Mouse (Mus musculus): ENCODE data around the gene Ttc7.
"Not testable (repeated sequence)": the region's sequence is repeated elsewhere in the genome, so short reads cannot be mapped to it uniquely, and the experiment has no call there.

Ttc7 gene

DNA sequence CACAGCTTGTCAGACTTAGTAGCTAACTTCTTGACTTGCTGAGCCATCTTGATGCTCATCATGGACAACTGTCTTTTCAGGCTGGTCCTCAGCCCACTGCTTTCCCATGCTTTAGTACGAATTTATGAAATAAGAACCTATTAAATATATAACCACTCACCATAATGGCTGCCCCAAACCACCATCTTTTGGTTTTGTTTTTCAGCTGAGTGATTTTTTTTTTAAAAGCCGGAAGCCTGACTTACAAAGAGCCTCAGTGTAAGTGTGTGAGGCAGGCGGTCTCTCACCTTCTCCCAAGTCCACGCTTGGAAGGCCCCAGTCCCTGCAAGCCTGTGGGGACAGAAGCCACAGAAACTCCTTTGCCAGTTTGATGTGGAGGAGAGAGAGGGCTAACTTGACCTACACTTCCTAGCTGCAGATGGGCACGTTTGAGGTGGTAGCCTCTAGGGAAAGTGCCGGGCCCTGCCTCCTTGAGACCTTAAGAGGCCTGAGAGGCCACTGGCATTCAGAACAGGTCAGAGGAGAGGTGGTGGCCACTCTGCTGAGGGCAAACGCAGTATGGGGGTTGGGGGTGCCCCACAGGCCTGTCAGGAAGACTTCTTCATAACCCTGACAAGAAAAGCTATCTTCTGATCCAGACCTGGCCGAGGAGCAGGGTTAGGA is 3.9 kb downstream of the Ttc7 start:
- no peak for DNase-seq (ENCODE audit: low read depth)

DNA sequence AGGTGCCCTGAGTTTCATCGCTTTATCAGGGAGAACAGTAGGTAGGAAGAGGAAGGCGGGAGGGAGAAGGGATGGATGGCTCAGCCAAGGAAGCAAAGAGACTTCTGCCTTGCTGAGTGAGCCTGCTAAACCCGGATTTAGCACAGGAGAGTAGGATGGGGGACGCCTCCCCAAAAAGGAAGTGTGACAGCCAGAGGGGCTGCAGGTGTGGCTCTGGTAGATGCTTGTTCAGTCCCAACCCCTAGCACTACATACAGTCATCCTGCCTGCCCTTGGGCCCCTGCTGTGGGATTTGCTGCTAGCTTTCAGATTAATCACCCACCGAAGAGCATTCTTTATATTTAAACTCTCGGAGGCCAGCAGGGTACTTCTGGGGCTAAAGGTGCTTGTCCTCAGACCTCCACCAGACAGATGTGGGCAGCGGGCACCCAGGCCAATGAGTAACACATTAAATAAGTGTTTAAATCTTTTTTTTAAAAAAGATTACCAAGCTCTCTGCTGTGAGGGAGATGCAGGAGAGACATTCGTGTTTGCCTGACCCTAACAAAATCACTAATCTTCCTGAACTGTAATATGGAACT is 4.6 kb downstream of the Ttc7 start:
- no peak for DNase-seq (ENCODE audit: low read depth)

GRCm38 (mm10) chr17:87288131-87288530 is 5.4 kb downstream of the Ttc7 start:
- DNase-seq (ENCODE audit: low read depth) = no peak

DNA sequence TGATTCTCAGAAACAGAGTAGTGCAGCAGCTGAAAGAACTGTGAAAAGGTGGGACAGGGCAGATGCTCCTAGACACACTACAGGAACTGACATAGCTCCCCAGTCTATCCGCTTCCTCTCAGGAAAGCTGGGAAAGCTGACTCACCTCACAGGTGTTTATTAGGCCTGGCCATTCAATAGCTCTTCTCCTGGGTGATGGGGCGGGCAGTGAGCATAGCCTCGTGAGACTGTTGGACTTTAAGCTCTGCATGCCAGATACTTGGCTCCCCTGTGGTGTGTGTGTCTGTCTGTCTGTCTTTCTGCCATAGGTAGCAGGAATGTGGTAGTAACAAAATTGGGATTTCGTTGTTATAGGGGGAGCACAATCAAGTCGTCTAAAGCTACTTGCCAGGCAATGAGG is 6.7 kb downstream of the Ttc7 start:
- DNase-seq (ENCODE audit: low read depth) = no peak

DNA sequence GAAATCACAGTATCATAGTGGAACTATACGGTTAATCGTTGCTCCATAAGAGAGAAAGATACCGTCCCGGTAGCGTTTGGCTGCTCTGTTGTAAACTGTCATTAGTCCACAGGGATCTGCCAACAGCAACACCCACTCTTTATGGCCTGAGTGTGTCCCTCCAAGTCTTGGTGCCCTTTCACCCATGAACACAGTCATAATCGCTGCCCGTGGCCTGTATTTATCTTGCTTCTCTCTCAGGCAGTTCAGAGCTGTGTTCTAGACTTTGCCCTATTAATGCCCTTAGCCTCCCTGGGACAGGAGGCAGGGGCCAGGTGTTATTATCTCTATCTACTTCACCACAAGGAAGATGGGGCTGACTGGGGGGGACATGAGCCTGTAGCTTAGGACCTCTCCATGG is 8.4 kb downstream of the Ttc7 start:
- no peak for DNase-seq (ENCODE audit: low read depth)

DNA sequence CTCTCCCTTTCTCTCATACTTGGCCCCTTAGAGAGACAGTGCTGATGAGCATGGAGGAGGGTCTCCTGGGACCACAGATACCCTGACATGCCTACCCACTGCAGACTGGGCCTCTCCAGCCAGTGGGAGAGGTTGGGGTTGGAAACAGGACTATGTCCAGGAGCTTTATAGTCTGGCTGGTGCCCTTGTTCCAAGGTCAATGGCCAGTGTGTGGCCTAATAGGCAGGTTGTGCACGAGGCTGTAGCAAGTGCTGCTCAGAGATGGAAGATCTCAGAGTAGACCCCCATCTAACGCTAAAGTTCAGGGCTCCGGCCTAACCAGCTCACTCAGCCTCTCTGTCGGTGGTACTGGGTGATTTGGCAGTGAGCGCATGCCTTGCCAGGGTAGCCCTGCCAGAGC is 9.1 kb downstream of the Ttc7 start:
- DNase-seq (ENCODE audit: low read depth) = no peak

- DNase-seq (ENCODE audit: low read depth) = no peak
These were observed 10.4 kb downstream of the Ttc7 start for GRCm38 (mm10) chr17:87293125-87293524.

GRCm38 (mm10) chr17:87295738-87296137 is 13.1 kb downstream of the Ttc7 start:
- DNase-seq (ENCODE audit: low read depth) = no peak

- DNase-seq (ENCODE audit: low read depth) = not testable (repeated sequence)
These were observed 14.0 kb downstream of the Ttc7 start for GRCm38 (mm10) chr17:87296701-87297100.

DNA sequence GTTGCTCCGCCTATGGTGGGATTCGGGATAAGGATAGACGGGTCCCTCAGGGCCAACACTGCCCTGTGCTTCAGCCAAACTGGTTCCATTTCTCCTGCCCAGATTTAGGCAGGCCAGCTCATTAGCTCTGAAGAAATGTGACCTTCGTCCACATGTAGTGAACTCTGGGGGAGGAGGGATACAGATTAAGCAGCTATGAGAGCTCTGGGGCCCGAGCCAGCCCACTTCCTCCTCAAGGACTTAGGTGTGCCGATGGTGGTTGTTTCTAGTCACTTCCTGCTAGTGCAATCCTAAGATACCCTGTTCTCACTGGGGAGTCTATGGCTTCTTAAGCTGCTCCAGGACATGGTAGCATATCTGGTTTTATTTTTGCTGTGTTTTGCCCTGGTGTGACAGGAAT is 16.3 kb downstream of the Ttc7 start:
- no peak for DNase-seq (ENCODE audit: low read depth)

DNA sequence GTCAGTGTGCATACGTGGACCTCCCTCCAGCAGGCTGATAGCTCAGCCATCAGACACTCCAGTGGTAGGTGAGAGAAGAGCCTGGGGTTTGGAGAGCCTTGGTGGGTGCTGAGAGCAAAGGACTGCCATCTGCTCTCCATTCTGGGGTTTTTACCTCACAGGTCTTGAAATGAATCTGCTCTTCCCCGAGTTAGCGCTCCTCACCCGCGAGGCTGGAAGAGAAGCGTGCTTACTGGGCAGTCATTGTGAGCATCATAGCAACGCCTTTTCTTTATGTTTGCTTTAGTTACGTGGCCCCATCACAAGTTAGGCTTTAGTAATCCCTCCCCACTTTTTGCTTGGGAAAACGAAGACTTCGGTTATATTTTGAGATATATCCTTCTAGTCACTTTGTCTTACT is 17.7 kb downstream of the Ttc7 start:
- no peak for DNase-seq (ENCODE audit: low read depth)

- not testable (repeated sequence) for DNase-seq (ENCODE audit: low read depth)
These were observed 18.9 kb downstream of the Ttc7 start for GRCm38 (mm10) chr17:87301607-87302006.

DNA sequence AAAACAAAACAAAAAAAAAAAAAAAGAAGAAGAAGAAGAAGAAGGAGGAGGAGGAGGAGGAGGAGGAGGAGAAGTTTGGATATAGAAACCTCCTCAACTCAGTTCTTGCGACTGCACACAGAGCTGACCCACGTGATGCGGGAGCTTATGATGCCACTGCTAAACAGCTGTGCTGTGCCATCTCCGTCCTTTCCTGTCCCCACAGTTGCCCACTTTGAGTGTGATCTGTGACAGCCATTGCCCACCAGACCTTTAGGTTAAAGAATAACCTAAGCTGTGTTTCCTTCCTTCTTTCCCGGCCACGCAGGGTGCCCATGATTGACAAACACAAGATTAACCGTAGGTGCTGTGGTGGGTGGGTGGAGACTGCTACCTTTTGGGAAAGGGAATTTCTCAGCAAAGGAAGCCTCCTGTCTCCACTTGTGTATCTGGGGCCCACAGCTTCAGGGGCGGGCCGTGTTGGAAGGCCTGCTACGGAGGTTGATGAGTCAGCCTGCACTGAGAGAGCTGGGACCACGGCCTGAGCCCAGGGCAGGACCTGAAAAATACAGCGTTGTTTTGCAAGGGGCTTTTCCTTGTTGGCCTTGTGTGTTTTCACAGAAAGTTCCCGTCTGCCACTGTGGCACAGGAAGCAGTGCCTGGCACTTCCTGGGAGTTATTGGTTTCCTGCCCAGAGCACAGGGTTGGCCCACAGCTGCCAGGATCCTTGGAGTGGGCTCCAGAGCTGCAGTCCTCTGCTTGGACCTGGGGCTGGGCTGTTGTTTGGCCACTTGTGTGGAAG is 19.5 kb downstream of the Ttc7 start:
- DNase-seq (ENCODE audit: low read depth) = no peak

- no peak for DNase-seq (ENCODE audit: low read depth)
These were observed 21.6 kb downstream of the Ttc7 start for GRCm38 (mm10) chr17:87304151-87304894.

DNA sequence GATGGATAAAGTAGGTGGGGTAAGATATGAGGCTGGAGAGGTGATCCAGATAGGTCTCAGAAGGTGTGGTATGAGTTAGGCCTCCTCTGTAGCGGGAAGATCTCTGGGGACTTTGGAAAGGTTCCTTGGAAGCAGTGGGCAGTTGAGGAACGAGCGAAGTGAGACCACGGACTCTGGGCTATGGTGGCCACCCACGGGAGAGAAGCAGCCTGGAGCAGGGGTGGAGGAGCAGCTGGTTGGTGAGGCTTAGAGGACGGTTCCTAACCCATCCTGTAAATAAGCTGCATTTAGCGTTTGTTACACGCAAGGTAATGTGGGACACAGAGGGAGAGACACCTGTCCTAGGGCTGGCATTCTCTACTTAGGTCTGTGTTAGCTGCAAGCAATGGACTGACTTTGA is 22.4 kb downstream of the Ttc7 start:
- no peak for DNase-seq (ENCODE audit: low read depth)

- DNase-seq (ENCODE audit: low read depth) = no peak
These were observed 24.1 kb downstream of the Ttc7 start for GRCm38 (mm10) chr17:87306746-87307145.

GRCm38 (mm10) chr17:87309073-87309788 is 26.5 kb downstream of the Ttc7 start:
- no peak for DNase-seq (ENCODE audit: low read depth)

GRCm38 (mm10) chr17:87310497-87310896 is 27.8 kb downstream of the Ttc7 start:
- no peak for DNase-seq (ENCODE audit: low read depth)

DNA sequence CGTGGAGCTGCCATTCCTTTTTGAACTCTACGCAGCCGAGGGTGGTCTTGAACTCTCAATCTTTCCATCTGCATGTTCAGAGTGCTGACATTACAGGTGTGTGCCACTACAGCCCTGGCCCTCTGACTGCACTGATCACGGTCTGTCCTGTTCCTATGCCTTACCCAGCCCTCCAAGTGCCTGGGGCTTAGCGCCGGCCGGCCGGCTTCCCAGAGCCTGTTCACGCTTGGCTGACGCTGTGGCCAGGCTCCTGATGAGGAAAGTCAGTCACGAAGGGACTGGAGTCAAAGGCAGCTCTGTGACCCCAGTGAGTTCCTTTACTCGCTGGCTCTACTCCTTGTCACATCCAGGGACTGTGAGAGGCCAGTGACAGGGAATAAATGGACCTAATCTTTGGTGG is 29.7 kb downstream of the Ttc7 start:
- no peak for DNase-seq (ENCODE audit: low read depth)

DNA sequence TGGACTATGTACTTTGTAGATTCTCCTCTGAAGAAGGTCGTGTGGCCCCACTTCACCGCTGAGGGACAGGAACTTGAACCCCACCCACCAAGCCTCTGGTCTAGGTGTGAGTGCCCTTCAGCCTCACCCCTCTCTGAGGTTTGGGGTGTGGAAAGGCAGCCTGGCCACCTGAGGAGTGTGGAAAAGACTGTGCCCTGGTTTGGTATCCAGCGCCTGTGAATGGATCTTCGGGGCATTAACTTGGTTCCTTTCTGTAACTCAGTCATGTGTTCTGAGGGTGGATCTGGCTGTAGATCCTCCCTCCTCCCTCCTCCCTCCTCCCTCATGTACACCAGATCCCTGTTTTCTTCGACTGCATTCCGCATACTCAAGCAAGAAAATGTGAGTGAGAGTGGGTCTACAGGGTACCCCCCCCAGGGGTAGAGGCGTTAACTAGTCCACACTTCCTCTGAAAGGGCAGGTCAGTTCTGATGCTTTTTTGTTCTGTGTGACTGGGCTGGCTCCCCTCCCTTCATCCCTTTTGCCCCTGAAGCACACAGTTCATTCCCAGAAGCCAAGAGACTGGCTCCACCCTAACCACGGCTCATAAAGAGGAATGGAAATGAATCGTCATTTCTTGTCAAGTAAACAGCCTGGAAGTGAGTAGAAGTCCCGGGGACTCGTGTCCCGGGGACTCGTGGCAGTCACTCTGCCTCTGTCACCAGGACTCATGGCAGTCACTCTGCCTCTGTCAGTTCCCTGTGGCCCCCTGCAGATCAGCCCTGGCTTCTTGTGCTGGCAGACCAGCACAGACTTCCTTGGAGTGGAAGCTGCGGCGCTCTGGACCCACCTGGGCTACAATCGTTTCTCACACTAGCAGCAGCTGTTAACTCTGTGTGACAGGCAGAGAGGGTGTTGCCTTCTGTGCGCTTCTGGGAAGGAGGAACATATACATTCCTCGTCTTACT is 30.5 kb downstream of the Ttc7 start:
- no peak for DNase-seq (ENCODE audit: low read depth)

GRCm38 (mm10) chr17:87314121-87314520 is 31.4 kb downstream of the Ttc7 start:
- DNase-seq (ENCODE audit: low read depth) = no peak

Measured in c-Kit-positive CD71-negative TER-119-negative erythroid progenitor cells, embryonic 14.5 days (primary cell).